26 mouse cellular contexts compared by ENCODE assay signal in genomic region chr2:49335267-49335666, GRCm38 (mm10).
"Had no signal": no experiment of that assay in that cellular context is flagged by ENCODE, and none has a peak within 500 bp of the region (broad histone marks: within the 10 kb centered on the region; RNA-seq: fewer than 3 reads in every experiment).

No protein-coding gene starts in this region.

- H3K4me3 ChIP-seq: heart, embryonic 10.5 days; heart, embryonic 13.5 days; heart, embryonic 15.5 days; hindbrain, embryonic 13.5 days; hindbrain, embryonic 15.5 days; intestine, embryonic 15.5 days; layer of hippocampus, adult 2 months; left cerebral cortex, adult 2 months; limb, embryonic 10.5 days; limb, embryonic 12.5 days; liver, embryonic 13.5 days; liver, embryonic 15.5 days had no signal

- H3K27me3 ChIP-seq: heart, embryonic 13.5 days; heart, embryonic 15.5 days; hindbrain, embryonic 13.5 days; hindbrain, embryonic 15.5 days; intestine, embryonic 15.5 days; limb, embryonic 12.5 days; liver, embryonic 13.5 days; liver, embryonic 15.5 days had no signal

- DNase-seq: gastrocnemius, postnatal 14 days; gastrocnemius, postnatal 36 days; heart, adult 18-20 months; heart, postnatal 14 days; heart, postnatal 36 days; kidney, adult 18-20 months; kidney, adult 8-10 months; kidney, postnatal 10 days; kidney, postnatal 25 days; kidney, postnatal 4 days; liver; liver, embryonic 13.5 days had no signal

- H3K36me3 ChIP-seq: heart, embryonic 10.5 days; heart, embryonic 13.5 days; heart, embryonic 15.5 days; hindbrain, embryonic 13.5 days; hindbrain, embryonic 15.5 days; intestine, embryonic 15.5 days; limb, embryonic 10.5 days; limb, embryonic 12.5 days; liver, embryonic 13.5 days; liver, embryonic 15.5 days had no signal

- H3K4me1 ChIP-seq: heart, embryonic 13.5 days; heart, embryonic 15.5 days; hindbrain, embryonic 13.5 days; hindbrain, embryonic 15.5 days; intestine, embryonic 15.5 days; limb, embryonic 10.5 days; limb, embryonic 12.5 days; liver, embryonic 13.5 days; liver, embryonic 15.5 days had no signal

- H3K27ac ChIP-seq: heart, embryonic 10.5 days; heart, embryonic 13.5 days; heart, embryonic 15.5 days; hindbrain, embryonic 13.5 days; hindbrain, embryonic 15.5 days; hindbrain, postnatal 0 days; intestine, embryonic 15.5 days; layer of hippocampus, adult 2 months; left cerebral cortex, adult 2 months; limb, embryonic 10.5 days; limb, embryonic 12.5 days; liver, embryonic 13.5 days; liver, embryonic 15.5 days had no signal

- H3K9me3 ChIP-seq: heart, embryonic 10.5 days; heart, embryonic 13.5 days; heart, embryonic 15.5 days; hindbrain, embryonic 13.5 days; hindbrain, embryonic 15.5 days; intestine, embryonic 15.5 days; limb, embryonic 10.5 days; limb, embryonic 12.5 days; liver, embryonic 13.5 days; liver, embryonic 15.5 days had no signal

- ATAC-seq: hindbrain, postnatal 0 days; intestine, embryonic 15.5 days; intestine, postnatal 0 days had no signal

- H3K9ac ChIP-seq: heart, embryonic 13.5 days; heart, embryonic 15.5 days; hindbrain, embryonic 13.5 days; hindbrain, embryonic 15.5 days; intestine, embryonic 15.5 days; limb, embryonic 12.5 days; liver, embryonic 13.5 days; liver, embryonic 15.5 days had no signal

- H3K4me2 ChIP-seq: heart, embryonic 13.5 days; heart, embryonic 15.5 days; hindbrain, embryonic 13.5 days; hindbrain, embryonic 15.5 days; intestine, embryonic 15.5 days; limb, embryonic 12.5 days; liver, embryonic 11.5 days; liver, embryonic 13.5 days; liver, embryonic 15.5 days had no signal
